Mouse (Mus musculus) lung, embryonic 16.5 days (tissue): ENCODE data around the gene Rufy2. TPM values are rescaled to one million over a fixed set of nuclear protein-coding genes. Genes with fewer than 3 reads are reported as not detected.
"Not testable (repeated sequence)": the region's sequence is repeated elsewhere in the genome, so short reads cannot be mapped to it uniquely, and the experiment has no call there.

Source experiments
- ATAC-seq: fragments of 200-750 bp; cut with Nextera tagmentation; 2 replicates; pipeline ENCODE4 v1.8.0; 2017; ENCODE audit warnings: low read depth, mild to moderate bottlenecking, moderate library complexity
- H3K27ac ChIP-seq: fragments of 300-500 bp; sonication (generic); 2 replicates; pipeline ENCODE4 v1.5.1; 2014; ENCODE audit warnings: mild to moderate bottlenecking, control low read depth, low read length
- H3K27me3 ChIP-seq: fragments of 300-500 bp; sonication (generic); 2 replicates; pipeline ENCODE4 v1.6.1; 2014; ENCODE audit warnings: low read depth, low read length, mixed read lengths; ENCODE audit not compliant: control insufficient read depth, insufficient read depth
- H3K36me3 ChIP-seq: fragments of 300-500 bp; sonication (generic); 2 replicates; pipeline ENCODE4 v1.6.1; 2014; ENCODE audit warnings: low read length; ENCODE audit not compliant: control insufficient read depth, insufficient read depth
- H3K4me1 ChIP-seq: fragments of 300-500 bp; sonication (generic); replicated peaks from 2 replicates; pipeline ENCODE4 v1.6.1; 2014; ENCODE audit warnings: low read length, mixed read lengths; ENCODE audit not compliant: control insufficient read depth, insufficient read depth
- H3K4me2 ChIP-seq: fragments of 300-500 bp; sonication (generic); 2 replicates; pipeline ENCODE4 v1.6.1; 2014; ENCODE audit warnings: low read depth, low read length, control low read depth
- H3K4me3 ChIP-seq: fragments of 300-500 bp; sonication (generic); 2 replicates; pipeline ENCODE4 v1.5.1; 2014; ENCODE audit warnings: mild to moderate bottlenecking, low read length, control low read depth
- H3K9ac ChIP-seq: fragments of 300-500 bp; sonication (generic); 2 replicates; pipeline ENCODE4 v1.6.1; 2014; ENCODE audit warnings: low read length, control low read depth
- H3K9me3 ChIP-seq: fragments of 300-500 bp; sonication (generic); 2 replicates; pipeline ENCODE4 v1.6.1; 2016; ENCODE audit warnings: low read length; ENCODE audit not compliant: control insufficient read depth
- WGBS: fragments of 180-500 bp; shearing (Covaris S2); extraction: QIAGEN DNeasy Blood & Tissue Kit; methylation state at CpG from one replicate; pipeline ENCODE4 v1.1.7; 2014; 5-methylcytosine and 5-hydroxymethylcytosine counted together
- polyA plus RNA-seq: library from polyadenylated mRNA; unstranded; fragments of >200 nt; fragmentation: Nextera tagmentation; extraction: Ambion mirVana; gene quantifications from 2 replicates; pipeline ENCODE4 v1.2.1, GENCODE M21; 2015

Gene Rufy2
- polyA plus RNA-seq, 1 experiment from 2014 or later: 16.5 TPM

DNA sequence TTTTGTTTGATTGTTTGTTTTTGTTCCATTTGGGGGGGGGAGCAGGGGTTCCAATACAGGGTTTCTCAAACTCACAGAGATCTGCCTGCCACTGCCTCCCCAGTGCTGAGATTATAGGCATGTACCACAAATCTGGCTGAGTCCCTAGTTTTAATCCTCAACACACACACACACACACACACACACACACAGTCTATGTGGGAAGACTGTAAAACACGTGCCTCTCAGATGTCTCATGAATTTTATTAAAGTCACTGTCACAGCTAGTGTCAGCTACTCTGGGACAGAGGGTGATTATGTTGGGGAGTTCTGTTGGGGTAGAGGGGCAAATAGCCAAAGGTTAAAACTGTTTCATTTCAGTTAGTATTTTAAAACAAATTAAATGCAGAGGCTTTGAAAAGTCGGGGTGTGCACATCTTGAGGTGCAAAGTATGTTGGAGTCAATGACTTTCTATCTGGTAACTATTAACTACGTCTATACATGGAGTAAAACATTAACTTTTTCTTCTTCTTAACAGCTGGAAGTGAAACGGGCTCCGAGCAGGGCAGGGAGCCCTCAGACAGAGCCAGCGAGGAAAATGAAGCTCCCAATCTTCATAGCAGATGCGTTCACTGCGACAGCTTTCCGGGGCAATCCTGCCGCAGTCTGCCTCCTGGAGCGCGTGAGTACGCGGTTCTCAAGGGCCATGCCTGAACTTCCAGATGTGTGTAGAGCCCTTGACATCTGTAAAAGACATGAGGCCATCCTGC lies 58.7 kb downstream of the Rufy2 start:
- Histone ChIP-seq H3K27me3 (no peaks in the 10 kb centered on the region), H3K36me3 (no peaks in the 10 kb centered on the region), H3K4me2 (peak overlapping the region; percentile 7; the same call in 1 of the 2 replicates), H3K4me1 (no peaks in the 10 kb centered on the region), H3K4me3 (no peak overlapping the region), H3K9me3 (no peaks in the 10 kb centered on the region), H3K9ac (no peak overlapping the region), H3K27ac (no peak overlapping the region)
- no peak for ATAC-seq
- 48% methylated on average over 14 of the region's 14 CpGs for WGBS

DNA sequence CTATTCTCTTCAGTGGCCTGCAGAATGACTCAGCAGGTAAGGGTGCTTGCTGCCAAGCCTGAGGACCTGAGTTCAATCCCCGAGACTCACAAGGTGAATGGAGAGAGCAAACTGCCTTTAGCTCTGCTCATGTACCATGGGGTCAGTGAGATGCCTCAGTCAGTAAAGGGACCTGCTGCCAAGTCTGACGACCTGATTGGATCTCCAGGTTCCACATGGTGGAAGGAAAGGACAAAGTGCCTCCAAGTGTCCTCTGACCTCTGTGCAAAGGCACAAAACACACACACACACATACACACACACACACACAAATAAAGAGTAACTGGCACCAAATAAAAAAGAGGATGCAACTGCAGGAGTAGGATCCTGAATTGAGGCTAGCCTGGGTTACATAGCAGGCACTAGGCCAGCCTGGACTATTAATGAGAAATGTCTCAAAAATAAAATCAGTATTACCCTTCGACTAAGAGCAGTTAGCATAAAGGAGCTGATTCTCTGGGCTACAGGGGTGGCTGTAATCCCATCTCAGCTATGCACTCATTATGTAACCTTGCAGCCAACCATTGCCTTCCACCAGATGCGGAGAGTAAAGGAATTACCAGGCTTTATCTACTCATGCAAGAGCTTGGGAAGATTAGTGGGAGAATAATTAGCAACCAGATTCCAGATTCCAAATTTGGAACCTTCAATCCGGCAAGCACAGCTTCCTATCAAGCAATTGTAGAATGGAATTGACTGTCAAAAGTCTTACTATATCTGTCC lies 60.0 kb downstream of the Rufy2 start:
- ATAC-seq: no peak

GRCm38 (mm10) chr10:63043154-63043553 lies 63.1 kb downstream of the Rufy2 start:
- H3K27ac ChIP-seq: no peak overlapping the region
- no peaks in the 10 kb centered on the region for H3K4me1 ChIP-seq
- no peak overlapping the region for H3K9ac ChIP-seq
- no peaks in the 10 kb centered on the region for H3K36me3 ChIP-seq
- H3K27me3 ChIP-seq: no peaks in the 10 kb centered on the region
- no peak overlapping the region for H3K4me2 ChIP-seq
- no peak overlapping the region for H3K4me3 ChIP-seq
- WGBS: 55% methylated on average over 3 of the region's 3 CpGs
- no peaks in the 10 kb centered on the region for H3K9me3 ChIP-seq
- ATAC-seq: no peak

More for the DNA sequence above, 60.0 kb downstream of the Rufy2 start:
- no peak overlapping the region for H3K4me2 ChIP-seq
- no peaks in the 10 kb centered on the region for H3K27me3 ChIP-seq
- H3K9ac ChIP-seq: no peak overlapping the region
- 73% methylated on average over 5 of the region's 5 CpGs for WGBS
- H3K27ac ChIP-seq: no peak overlapping the region
- no peaks in the 10 kb centered on the region for H3K4me1 ChIP-seq
- no peaks in the 10 kb centered on the region for H3K9me3 ChIP-seq
- no peaks in the 10 kb centered on the region for H3K36me3 ChIP-seq
- H3K4me3 ChIP-seq: no peak overlapping the region

GRCm38 (mm10) chr10:63047751-63048150 lies 67.7 kb downstream of the Rufy2 start:
- no peaks in the 10 kb centered on the region for H3K27me3 ChIP-seq
- no peak overlapping the region for H3K9ac ChIP-seq
- no peak overlapping the region for H3K4me2 ChIP-seq
- no peak for ATAC-seq
- no peaks in the 10 kb centered on the region for H3K36me3 ChIP-seq
- 86% methylated on average over 8 of the region's 8 CpGs for WGBS
- no peak overlapping the region for H3K4me3 ChIP-seq
- no peak overlapping the region for H3K27ac ChIP-seq
- no peaks in the 10 kb centered on the region for H3K9me3 ChIP-seq
- no peaks in the 10 kb centered on the region for H3K4me1 ChIP-seq

DNA sequence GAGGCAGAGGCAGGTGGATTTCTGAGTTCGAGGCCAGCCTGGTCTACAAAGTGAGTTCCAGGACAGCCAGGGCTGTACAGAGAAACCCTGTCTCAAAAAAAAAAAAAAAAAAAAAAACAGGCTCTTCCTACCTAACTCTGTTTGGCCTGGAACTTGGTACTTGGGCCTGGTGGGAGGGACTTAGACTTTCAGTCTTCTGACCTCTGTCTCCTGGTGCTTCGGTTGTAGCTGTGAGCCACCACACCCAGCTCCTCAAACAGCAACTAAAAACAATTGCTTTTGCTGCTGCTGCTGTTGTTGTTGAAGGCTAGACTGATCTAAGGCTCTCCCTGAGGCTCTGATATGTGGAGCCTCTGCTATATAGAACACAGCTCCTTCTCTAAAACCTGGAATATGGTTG lies 69.1 kb downstream of the Rufy2 start:
- no peak overlapping the region for H3K4me2 ChIP-seq
- no peaks in the 10 kb centered on the region for H3K27me3 ChIP-seq
- H3K27ac ChIP-seq: no peak overlapping the region
- H3K9me3 ChIP-seq: no peaks in the 10 kb centered on the region
- no peak overlapping the region for H3K4me3 ChIP-seq
- H3K36me3 ChIP-seq: no peaks in the 10 kb centered on the region
- no peak overlapping the region for H3K9ac ChIP-seq
- 90% methylated on average over 2 of the region's 2 CpGs for WGBS
- no peaks in the 10 kb centered on the region for H3K4me1 ChIP-seq
- no peak for ATAC-seq

DNA sequence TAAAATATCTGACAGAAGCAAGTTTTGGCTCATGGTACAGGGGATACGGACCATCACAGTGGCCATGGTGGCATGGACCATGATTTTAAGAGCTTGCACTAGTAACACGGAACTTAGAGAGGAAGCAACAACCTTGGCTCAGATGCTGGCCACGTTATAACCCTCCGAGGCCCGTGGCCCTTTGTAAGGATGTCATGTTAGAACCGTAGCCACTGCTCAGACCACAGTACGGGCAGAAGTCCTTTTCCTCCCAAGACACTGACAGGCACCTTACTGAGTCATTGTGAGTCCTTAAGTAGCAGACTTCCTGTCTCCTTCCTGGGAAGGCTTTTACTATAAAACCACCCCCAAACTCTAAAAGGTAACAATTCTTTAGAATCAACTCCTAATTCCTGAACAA lies 71.2 kb downstream of the Rufy2 start:
- no peak overlapping the region for H3K27ac ChIP-seq
- no peak overlapping the region for H3K4me3 ChIP-seq
- ATAC-seq: no peak
- no peaks in the 10 kb centered on the region for H3K9me3 ChIP-seq
- H3K36me3 ChIP-seq: no peaks in the 10 kb centered on the region
- no peaks in the 10 kb centered on the region for H3K4me1 ChIP-seq
- no peak overlapping the region for H3K9ac ChIP-seq
- 74% methylated on average over 7 of the region's 7 CpGs for WGBS
- no peaks in the 10 kb centered on the region for H3K27me3 ChIP-seq
- H3K4me2 ChIP-seq: no peak overlapping the region

DNA sequence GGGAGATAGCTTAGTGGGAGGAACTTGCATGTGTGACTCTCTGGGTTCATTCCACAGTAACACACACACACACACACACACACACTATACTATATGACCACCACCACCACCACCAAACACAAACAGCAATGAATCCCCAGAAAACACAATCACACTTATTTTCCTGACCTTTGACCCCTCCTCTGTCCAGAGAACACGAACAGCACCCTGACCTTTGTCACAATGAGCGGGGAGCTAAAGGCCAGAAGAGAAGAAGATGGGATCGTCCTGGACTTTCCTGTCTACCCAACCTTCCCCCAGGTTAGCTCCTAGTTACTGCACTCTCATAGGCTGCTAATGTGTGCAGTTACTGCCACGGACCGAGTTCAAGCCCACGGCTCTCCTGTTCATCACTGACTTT lies 72.0 kb downstream of the Rufy2 start:
- Histone ChIP-seq H3K36me3 (no peaks in the 10 kb centered on the region), H3K4me3 (no peak overlapping the region), H3K4me1 (no peaks in the 10 kb centered on the region), H3K27me3 (no peaks in the 10 kb centered on the region), H3K9ac (no peak overlapping the region), H3K4me2 (no peak overlapping the region), H3K27ac (no peak overlapping the region), H3K9me3 (no peaks in the 10 kb centered on the region)
- WGBS: 83% methylated on average over 6 of the region's 6 CpGs
- ATAC-seq: no peak

GRCm38 (mm10) chr10:63053007-63053406 lies 73.0 kb downstream of the Rufy2 start:
- no peak overlapping the region for H3K4me2 ChIP-seq
- H3K4me1 ChIP-seq: no peaks in the 10 kb centered on the region
- no peaks in the 10 kb centered on the region for H3K36me3 ChIP-seq
- H3K27ac ChIP-seq: no peak overlapping the region
- H3K27me3 ChIP-seq: no peaks in the 10 kb centered on the region
- H3K9ac ChIP-seq: no peak overlapping the region
- H3K9me3 ChIP-seq: no peaks in the 10 kb centered on the region
- no peak for ATAC-seq
- 46% methylated on average over 6 of the region's 6 CpGs for WGBS
- no peak overlapping the region for H3K4me3 ChIP-seq

GRCm38 (mm10) chr10:63054071-63054470 lies 74.0 kb downstream of the Rufy2 start:
- not testable (repeated sequence) for ATAC-seq, H3K27me3 ChIP-seq, H3K9ac ChIP-seq, H3K4me1 ChIP-seq, H3K4me2 ChIP-seq, H3K4me3 ChIP-seq, H3K9me3 ChIP-seq, H3K36me3 ChIP-seq, H3K27ac ChIP-seq
- WGBS: 79% methylated on average over 6 of the region's 6 CpGs
